Mouse (Mus musculus): ENCODE data around the gene Ppp1r13l.
A peak's percentile ranks its signal among the peaks of the same experiment; 100 is the strongest.

Gene Ppp1r13l

DNA sequence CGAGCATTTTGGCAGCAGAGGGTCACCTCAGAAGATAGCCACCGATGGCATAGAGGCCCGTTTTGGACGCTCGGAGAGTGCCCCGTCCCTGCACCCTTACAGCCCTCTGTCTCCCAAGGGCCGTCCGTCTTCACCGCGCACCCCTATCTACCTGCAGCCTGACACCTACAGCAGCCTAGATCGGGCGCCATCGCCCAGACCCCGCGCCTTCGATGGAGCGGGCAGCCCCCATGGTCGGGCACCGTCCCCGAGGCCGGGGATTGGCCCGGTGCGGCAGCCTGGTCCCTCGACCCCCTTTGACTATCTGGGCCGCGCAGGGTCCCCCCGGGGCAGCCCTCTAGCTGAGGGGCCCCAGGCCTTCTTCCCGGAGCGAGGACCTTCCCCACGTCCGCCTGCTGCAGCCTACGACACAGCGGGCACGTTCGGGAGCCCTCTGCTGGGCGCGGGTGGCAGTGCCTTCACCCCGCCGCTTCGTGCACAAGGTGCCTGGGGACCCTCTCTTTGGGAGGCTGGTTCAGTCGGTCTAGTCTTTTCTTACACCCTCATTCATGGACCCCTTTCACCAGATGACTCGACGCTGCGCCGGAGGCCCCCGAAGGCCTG lies 10.4 kb downstream of the Ppp1r13l start:
- DNase-seq = peak; percentile 82 to 86

- DNase-seq = no peak
These were observed 13.8 kb downstream of the Ppp1r13l start for GRCm38 (mm10) chr7:19373367-19373766.

DNA sequence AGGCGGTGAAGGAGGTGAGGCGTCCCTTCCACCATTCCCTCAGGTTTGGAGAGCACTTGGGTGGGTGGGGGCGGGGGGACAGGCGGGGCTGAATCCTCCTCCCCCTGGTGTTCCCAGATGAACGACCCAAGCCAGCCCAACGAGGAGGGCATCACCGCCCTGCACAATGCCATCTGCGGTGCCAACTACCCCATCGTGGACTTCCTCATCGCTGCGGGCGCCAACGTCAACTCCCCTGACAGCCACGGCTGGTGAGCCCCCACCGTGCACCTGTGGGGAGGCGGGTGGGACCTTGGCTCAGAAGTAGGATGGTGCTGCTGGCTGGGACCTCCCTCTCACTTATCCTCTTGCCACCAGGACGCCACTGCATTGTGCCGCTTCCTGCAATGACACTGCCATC lies 15.8 kb downstream of the Ppp1r13l start:
- DNase-seq = no peak

DNA sequence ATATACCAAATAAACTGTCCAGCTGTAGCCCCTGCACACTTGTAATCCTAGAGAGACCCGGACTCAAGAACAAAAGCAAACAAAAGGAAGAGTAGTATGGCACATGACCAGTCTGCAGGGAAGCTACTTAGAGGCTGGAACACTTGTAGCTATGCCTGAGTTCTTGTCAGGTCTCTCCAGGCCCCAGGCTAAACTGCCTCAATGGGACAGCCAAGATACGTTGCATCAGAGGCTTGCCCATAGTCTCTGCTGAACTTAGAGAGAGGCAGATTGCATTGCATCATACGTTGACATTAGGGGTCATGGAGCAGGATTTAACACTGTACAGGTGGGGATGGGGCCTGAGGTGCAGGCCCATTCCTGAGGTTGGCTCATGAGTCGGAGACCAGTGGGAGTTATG lies 16.5 kb downstream of the Ppp1r13l start:
- no peak for DNase-seq

DNA sequence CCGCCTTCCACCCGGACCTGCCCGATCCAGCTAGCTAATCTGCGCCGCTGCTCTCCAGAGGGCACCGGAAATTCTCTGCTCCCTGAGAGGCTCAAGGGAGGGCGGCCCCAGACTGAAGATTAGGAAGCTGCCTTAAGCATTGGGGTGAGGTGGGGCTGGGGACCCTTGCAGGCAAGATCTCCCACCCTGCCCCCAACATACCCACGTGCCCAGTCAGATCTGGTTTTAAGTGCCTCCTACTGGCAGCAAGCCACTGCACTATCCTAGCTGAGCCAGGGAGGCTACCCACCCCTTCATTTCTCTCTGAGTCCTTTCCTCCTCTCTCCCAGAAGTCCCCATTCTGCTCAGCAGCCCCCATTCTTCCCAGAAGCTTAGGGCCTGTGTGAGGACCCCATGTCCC lies 18.5 kb downstream of the Ppp1r13l start:
- no peak for DNase-seq

GRCm38 (mm10) chr7:19381377-19382165 lies 22.0 kb downstream of the Ppp1r13l start, which contains the start of gene Ercc2:
Gene Ercc2, plus strand, starts transcription at chr7:19382010.
- peak; percentile 99 for DNase-seq

DNA sequence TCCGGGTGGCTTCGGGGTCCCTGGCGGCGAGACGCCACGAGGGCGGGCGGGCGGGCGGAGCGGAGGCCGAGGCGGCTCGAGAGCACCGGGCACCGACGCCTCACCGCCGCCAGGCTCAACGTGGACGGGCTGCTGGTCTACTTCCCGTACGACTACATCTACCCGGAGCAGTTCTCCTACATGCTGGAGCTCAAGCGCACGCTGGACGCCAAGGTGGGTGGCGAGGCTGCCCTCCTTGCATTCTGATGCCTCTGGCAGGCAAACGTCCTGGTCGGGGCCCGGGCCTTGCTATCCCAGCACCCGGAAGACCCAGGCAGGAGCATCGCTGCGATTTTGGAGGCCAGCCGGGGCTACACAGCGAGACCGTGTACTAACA lies 22.6 kb downstream of the Ppp1r13l start:
- no peak for DNase-seq

DNA sequence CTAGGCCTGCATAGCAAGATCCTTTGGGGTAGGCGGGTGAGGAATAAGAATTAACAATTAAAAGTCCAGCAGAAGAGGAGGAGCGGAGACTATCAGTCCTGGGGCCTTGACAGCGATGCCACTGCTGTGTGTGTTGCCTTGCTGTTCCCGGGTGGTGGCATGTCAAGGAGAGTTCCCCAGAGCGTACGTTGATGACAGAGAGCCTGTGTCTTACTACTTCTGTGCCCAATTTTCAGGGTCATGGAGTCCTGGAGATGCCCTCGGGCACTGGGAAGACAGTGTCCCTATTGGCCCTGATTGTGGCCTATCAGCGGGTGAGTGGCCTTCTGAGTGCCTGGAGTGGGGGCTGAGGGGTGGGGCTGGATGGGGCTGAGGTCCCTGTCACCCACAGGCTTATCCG lies 24.2 kb downstream of the Ppp1r13l start:
- no peak for DNase-seq

DNA sequence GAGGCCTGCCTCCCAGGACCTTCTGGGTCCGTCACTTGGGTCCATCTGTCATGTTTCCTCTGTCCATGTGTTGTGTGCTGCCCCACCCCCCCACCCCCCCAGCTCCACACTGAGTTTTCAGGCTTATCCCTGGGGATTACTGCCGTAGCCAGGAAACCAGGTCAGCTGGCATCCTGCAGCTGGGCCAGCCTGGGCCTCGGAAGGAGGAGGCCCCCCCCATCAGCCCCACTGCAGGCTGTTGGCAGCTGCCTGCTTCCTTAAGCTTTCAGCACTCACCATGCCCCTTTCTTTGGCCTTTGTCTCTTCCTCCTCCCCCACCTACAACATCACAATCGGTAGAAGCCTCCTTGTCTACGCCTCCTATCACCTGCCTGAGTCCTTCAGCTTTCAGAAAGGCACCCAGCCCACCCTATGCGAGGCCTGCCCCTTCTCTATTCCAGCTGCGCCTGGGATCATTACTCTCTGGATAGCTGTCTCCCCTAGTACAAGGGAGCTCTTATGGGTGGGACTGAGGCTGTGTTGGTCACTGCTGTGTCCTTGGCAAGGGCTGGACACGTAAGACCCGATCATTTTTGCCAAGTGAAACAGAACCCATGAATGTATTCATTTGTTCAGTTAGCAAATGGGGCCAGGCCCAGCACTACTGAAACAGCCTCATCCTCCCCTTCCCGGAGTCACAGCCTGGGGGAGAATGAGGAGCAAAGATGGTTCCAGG lies 29.3 kb downstream of the Ppp1r13l start:
- no peak for DNase-seq

DNA sequence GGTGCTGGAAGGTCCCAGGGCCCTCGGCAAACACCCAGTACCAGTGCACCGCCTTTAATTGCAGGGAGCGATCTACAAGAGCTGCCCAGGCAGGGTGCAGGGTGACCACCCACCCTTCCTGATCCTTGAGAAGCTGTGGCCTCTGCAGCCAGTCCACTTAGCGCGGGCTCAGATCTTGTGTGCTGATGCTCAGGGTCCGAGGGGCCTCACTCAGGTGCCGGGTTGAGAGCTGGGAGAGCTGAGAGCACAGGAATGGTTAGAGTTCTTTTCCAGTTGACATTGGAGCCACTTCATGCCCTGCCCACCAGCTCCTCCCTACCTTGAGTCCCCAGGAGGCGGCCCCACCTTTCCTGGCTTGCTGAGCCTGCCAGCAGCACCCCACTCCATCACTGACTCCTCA lies 34.9 kb downstream of the Ppp1r13l start:
- no peak for DNase-seq

DNA sequence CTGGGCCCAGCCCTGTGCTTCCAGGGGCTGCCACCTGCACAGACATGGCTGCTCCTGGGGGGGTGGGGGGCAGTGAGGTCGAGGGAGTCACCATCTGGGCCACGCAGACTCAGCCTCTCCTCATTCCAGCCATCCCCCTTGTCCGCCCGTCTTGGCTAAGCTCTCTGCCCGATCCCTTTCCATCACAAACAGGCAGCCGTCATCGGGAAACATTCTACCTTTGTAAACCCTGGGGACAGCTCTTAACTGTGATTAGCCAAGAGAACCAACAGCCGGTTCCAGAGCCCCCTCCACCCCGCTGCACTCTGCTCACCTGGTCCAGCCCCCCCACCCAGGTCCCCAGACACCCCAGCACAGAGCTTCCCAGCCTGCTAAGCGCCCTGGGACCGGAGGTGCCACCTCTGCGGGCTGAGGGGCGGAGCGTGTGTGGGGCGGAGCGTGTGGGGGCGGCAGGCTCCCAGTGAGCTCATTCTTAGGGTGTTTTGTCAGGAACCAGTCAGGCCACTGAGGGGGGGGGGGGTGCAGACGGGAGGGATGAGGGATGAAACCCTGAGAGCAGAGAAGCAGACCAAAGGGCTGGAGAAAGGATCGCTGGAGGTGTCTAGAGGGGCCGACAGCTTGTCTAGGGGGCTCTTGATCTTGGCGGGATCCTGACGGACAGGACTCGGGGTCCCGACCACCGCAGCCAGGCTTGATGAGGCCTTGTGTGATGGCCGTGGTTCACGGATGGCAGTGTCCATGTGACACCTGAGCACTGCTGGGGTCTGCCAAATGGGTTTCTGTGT lies 40.1 kb downstream of the Ppp1r13l start:
- no peak for DNase-seq

DNA sequence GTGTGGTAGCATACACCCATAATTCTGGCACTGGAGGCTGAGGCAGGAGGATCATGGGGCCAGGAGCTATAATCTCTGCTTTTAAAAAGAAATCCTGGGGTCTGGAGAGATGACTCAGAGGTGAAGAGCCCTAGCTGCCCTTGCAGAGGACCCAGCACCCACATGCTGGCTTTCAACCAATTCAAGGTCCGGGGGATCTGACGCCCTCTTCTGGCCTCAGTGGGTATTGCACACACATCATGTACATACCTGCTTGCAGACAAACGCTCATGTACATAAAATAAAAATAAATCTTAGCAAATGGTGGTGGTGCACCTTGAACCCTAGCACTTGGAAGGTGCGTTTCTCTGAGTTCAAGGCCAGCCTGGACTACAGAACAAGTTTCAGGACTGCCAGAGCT lies 41.4 kb downstream of the Ppp1r13l start:
- DNase-seq = no peak

DNA sequence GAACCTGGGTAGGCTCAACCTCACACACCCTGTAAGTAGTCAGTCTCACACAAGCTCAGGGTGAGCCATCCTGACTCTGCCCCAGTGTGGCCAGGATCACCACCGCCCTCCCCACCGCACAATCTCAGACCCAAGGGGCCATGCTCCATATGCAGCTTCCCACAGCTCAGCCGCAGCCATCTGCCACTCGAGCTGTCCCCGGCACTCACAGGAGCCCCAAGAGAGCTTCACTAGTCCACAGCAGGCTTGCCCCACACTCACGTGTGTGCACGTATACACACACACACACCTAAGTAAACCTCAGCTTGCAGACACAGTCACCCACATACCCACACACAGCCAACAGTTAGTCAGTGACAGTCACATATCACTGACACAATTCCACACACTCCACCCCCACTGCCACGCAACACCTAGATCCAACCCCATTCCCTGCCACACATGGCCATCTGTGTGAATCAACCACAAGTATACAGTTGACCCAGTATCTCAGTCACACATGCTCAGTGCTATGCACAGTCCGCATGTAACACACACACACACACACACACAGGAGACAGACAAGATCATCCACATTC lies 43.1 kb downstream of the Ppp1r13l start:
- DNase-seq = no peak

DNA sequence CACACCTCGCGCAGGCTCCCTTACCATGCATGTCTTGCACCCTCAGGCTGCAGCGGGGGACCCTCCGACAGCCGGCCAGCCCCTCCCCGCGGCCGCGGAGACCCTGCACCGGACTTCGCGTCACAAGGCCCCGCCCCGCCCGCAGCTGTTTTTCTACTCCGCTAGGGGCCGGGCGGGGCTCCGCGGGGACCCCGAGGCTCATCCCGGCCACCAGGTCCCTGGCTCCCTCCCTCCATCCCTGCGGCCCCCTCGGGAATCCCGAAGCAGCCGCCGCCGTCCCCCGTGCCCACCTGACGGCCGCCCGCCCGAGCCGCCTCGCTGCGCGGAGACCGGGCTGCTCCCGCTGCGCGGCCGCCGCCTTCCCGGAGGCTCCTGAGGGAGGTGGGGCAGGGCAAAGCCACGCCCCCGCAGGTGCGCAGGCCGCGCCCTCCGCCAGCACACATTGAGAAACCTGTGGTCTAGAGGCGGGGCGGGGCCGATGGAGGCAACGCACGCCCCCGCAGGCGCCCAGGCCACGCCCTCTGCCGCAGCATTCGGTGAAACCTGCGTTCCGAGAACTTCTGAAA lies 44.3 kb downstream of the Ppp1r13l start, which contains the start of gene Klc3:
TSS of gene Klc3 (minus strand) at position 374 of the 566 bp plus-strand sequence.
- DNase-seq = peak in 1 of 2 experiments; percentile 41

- DNase-seq = no peak
These were observed 44.9 kb downstream of the Ppp1r13l start, which contains the start of gene Ckm for GRCm38 (mm10) chr7:19404476-19404875. Gene Ckm, plus strand, starts transcription at chr7:19404776.

GRCm38 (mm10) chr7:19405417-19405816 lies 45.9 kb downstream of the Ppp1r13l start:
- DNase-seq = peak; percentile 89 to 93

GRCm38 (mm10) chr7:19409753-19410152 lies 50.2 kb downstream of the Ppp1r13l start:
- DNase-seq = no peak

- DNase-seq = no peak
These were observed 51.3 kb downstream of the Ppp1r13l start for GRCm38 (mm10) chr7:19410766-19411344.

GRCm38 (mm10) chr7:19411783-19412182 lies 52.2 kb downstream of the Ppp1r13l start:
- DNase-seq = no peak

DNA sequence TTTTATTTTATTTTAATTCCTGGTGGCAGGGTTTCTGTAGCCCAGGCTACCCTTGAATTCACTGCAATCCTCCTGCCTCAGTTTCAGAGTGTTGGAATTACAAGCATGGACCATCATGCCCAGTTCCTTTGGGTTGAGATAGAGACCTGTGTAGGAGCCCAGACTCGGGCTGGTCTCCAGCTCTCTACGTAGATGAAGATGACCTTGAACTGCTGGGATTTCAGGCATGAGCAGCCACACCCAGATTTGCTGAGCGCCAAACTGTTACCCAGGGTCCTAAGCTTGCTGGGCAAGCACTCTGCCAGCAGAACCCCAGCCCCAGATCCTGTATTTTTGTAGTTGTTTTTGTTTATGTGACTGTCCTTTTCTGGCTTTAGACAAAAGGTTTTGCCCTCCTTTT lies 54.0 kb downstream of the Ppp1r13l start:
- no peak for DNase-seq

DNA sequence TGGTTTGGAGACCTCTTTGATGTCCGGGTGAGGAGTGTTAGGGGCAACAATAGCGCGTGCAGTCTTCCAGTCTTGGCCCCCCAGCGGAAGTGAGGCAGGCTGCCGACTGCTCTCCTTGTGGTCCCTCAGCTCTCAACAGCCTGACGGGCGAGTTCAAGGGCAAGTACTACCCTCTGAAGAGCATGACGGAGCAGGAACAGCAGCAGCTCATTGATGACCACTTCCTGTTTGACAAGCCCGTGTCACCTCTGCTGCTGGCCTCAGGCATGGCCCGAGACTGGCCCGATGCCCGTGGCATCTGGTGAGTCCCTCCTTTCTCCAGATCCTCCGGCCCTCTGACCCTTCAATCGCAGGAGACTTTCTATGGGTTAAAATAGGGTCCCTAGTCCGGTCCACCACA lies 57.0 kb downstream of the Ppp1r13l start:
- no peak for DNase-seq

DNA sequence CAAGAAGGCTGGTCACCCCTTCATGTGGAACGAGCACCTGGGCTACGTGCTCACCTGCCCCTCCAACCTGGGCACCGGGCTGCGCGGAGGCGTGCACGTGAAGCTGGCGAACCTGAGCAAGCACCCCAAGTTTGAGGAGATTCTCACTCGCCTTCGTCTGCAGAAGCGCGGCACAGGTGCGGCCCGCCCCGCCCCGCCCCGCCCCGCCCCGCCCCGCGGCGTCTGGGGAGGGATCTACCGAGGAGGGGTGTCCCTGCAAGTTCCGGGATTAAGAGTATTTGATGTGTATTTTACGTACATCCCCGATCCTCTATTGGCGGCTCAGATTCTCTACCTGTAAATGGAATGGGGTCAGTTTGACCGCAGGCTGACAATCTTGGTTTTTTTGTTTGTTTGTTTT lies 60.6 kb downstream of the Ppp1r13l start:
- DNase-seq = no peak
